Mouse (Mus musculus) erythroid progenitor cell, adult 5-6 weeks (primary cell): ENCODE data around the gene Cend1. TPM values are rescaled to one million over a fixed set of nuclear protein-coding genes. Genes with fewer than 3 reads are reported as not detected.

ENCODE experiments used
- ATAC-seq: replicated peaks from 2 replicates; pipeline ENCODE4 v1.8.0; 2016; ENCODE audit warnings: moderate number of reproducible peaks, mild to moderate bottlenecking, moderate TSS enrichment, inconsistent platforms; ENCODE audit not compliant: poor library complexity, low FRiP score, severe bottlenecking
- total RNA-seq, 2 experiments: library from RNA; stranded (forward) in 1 of 2; stranded (reverse) in 1 of 2; fragments of 150-400 nt in 1 of 2; fragments of 186-747, 209-891 nt in 1 of 2; gene quantifications; 2 replicates each; pipeline versions ENCODE4 v1.2.3 to v1.2.4; 2015 to 2017; ENCODE audit warnings: low replicate concordance in 2 of 2

Gene Cend1
- total RNA-seq (2015; ENCODE audit: low replicate concordance) = not detected in 2 replicates
- not detected in 2 replicates for total RNA-seq (2017; ENCODE audit: low replicate concordance)

- ATAC-seq = no peak
Measured at GRCm38 (mm10) chr7:141429310-141429709, at the start of gene Cend1. Cend1 (minus strand) TSS chr7:141429491.

- no peak for ATAC-seq
Measured at GRCm38 (mm10) chr7:141478270-141478748, 49.0 kb upstream of the Cend1 start.

GRCm38 (mm10) chr7:141477578-141478269, 48.4 kb upstream of the Cend1 start:
- ATAC-seq = no peak

GRCm38 (mm10) chr7:141476981-141477370, 47.7 kb upstream of the Cend1 start:
- no peak for ATAC-seq

- no peak for ATAC-seq
Measured at GRCm38 (mm10) chr7:141476226-141476980, 47.1 kb upstream of the Cend1 start.

- ATAC-seq = no peak
Measured at GRCm38 (mm10) chr7:141475805-141476158, 46.5 kb upstream of the Cend1 start.

GRCm38 (mm10) chr7:141475011-141475804, 45.9 kb upstream of the Cend1 start, which contains the start of the genes Polr2l and Tspan4:
Polr2l (minus strand) TSS chr7:141475132.
Tspan4 (plus strand) TSS chr7:141475240.
- ATAC-seq = peak; percentile 85

- no peak for ATAC-seq
Measured at GRCm38 (mm10) chr7:141474160-141474559, 44.9 kb upstream of the Cend1 start.

- ATAC-seq = no peak
Measured at GRCm38 (mm10) chr7:141472763-141473162, 43.5 kb upstream of the Cend1 start.

- no peak for ATAC-seq
Measured at GRCm38 (mm10) chr7:141472226-141472625, 42.9 kb upstream of the Cend1 start.

- no peak for ATAC-seq
Measured at GRCm38 (mm10) chr7:141471236-141471635, 41.9 kb upstream of the Cend1 start.

GRCm38 (mm10) chr7:141470637-141470944, 41.3 kb upstream of the Cend1 start:
- ATAC-seq = no peak

- ATAC-seq = no peak
Measured at GRCm38 (mm10) chr7:141469901-141470636, 40.8 kb upstream of the Cend1 start.

GRCm38 (mm10) chr7:141469352-141469751, 40.1 kb upstream of the Cend1 start:
- ATAC-seq = no peak

- peak; percentile 70 for ATAC-seq
Measured at GRCm38 (mm10) chr7:141468522-141469211, 39.4 kb upstream of the Cend1 start.

GRCm38 (mm10) chr7:141468164-141468521, 38.9 kb upstream of the Cend1 start:
- ATAC-seq = 0 out of 2 replicates have a peak, but pooled peaks have one; percentile 15

- peak; percentile 73 for ATAC-seq
Measured at GRCm38 (mm10) chr7:141467230-141468030, 38.1 kb upstream of the Cend1 start, which contains the start of gene Cd151. Cd151 (plus strand) TSS chr7:141467392.

- ATAC-seq = 0 out of 2 replicates have a peak, but pooled peaks have one; percentile 2
Measured at GRCm38 (mm10) chr7:141466607-141467148, 37.4 kb upstream of the Cend1 start.
